Mouse (Mus musculus) CD4-positive, CD25-positive, alpha-beta regulatory T cell, adult 4 months (primary cell): ENCODE data around the gene Eps15l1. TPM values are rescaled to one million over a fixed set of nuclear protein-coding genes. Genes with fewer than 3 reads are reported as not detected.
A peak's percentile ranks its signal among the peaks of the same experiment; 100 is the strongest.

Experiments used
- ATAC-seq: one replicate; pipeline ENCODE4 v1.8.0; 2017
- polyA plus RNA-seq, 2 experiments: library from polyadenylated mRNA; unstranded; fragments of 100-300 nt; shearing (Covaris generic); gene quantifications; one replicate each; pipeline ENCODE4 v1.2.1; 2017

Eps15l1 gene
- polyA plus RNA-seq, result 10 to 100 TPM; 55.3 to 76.0 TPM

GRCm38 (mm10) chr8:72421362-72422335 is at the start of gene Eps15l1:
TSS of gene Eps15l1 (minus strand) at chr8:72421460.
- peak; percentile 99 for ATAC-seq

- no peak for ATAC-seq
Measured at GRCm38 (mm10) chr8:72470684-72471083, 49.4 kb upstream of the Eps15l1 start.

GRCm38 (mm10) chr8:72469984-72470383 is 48.7 kb upstream of the Eps15l1 start:
- no peak for ATAC-seq

- ATAC-seq, result no peak
Measured at GRCm38 (mm10) chr8:72469243-72469642, 48.0 kb upstream of the Eps15l1 start.

GRCm38 (mm10) chr8:72464211-72464610 is 43.0 kb upstream of the Eps15l1 start:
- no peak for ATAC-seq

GRCm38 (mm10) chr8:72459881-72460533 is 38.7 kb upstream of the Eps15l1 start:
- no peak for ATAC-seq

- no peak for ATAC-seq
Measured at GRCm38 (mm10) chr8:72458457-72458856, 37.2 kb upstream of the Eps15l1 start.

- no peak for ATAC-seq
Measured at GRCm38 (mm10) chr8:72457806-72458205, 36.5 kb upstream of the Eps15l1 start.

GRCm38 (mm10) chr8:72455317-72455716 is 34.1 kb upstream of the Eps15l1 start:
- ATAC-seq, result no peak

GRCm38 (mm10) chr8:72453904-72454303 is 32.6 kb upstream of the Eps15l1 start:
- no peak for ATAC-seq

GRCm38 (mm10) chr8:72451516-72451915 is 30.3 kb upstream of the Eps15l1 start:
- no peak for ATAC-seq

- no peak for ATAC-seq
Measured at GRCm38 (mm10) chr8:72445071-72445470, 23.8 kb upstream of the Eps15l1 start.

- ATAC-seq, result peak; percentile 18
Measured at GRCm38 (mm10) chr8:72443994-72444350, 22.7 kb upstream of the Eps15l1 start.

- ATAC-seq, result peak; percentile 100
Measured at GRCm38 (mm10) chr8:72443338-72443993, 22.2 kb upstream of the Eps15l1 start, which contains the start of the genes Calr3 and 1700030K09Rik. TSS of gene Calr3 (minus strand) at chr8:72443870. TSS of gene 1700030K09Rik (plus strand) at chr8:72443880.

GRCm38 (mm10) chr8:72438248-72439015 is 17.2 kb upstream of the Eps15l1 start:
- no peak for ATAC-seq

GRCm38 (mm10) chr8:72434952-72435351 is 13.7 kb upstream of the Eps15l1 start:
- no peak for ATAC-seq

- no peak for ATAC-seq
Measured at GRCm38 (mm10) chr8:72429676-72430075, 8.4 kb upstream of the Eps15l1 start.

- ATAC-seq, result no peak
Measured at GRCm38 (mm10) chr8:72422926-72423325, 1.7 kb upstream of the Eps15l1 start.

- no peak for ATAC-seq
Measured at GRCm38 (mm10) chr8:72420571-72421361, 494 bp downstream of the Eps15l1 start.

GRCm38 (mm10) chr8:72418073-72418472 is 3.2 kb downstream of the Eps15l1 start:
- no peak for ATAC-seq

- ATAC-seq, result no peak
Measured at GRCm38 (mm10) chr8:72415252-72415651, 6.0 kb downstream of the Eps15l1 start.
